Mouse (Mus musculus): ENCODE results near the gene Nkx6-1.

Nkx6-1 gene

GRCm38 (mm10) chr5:101664945-101665615 lies at the start of gene Nkx6-1:
Gene Nkx6-1, minus strand, starts transcription at chr5:101664996.
- peak; percentile 15 to 38 for DNase-seq (ENCODE audit: low spot score in 2 of 2)

GRCm38 (mm10) chr5:101713064-101713613 lies 48.3 kb upstream of the Nkx6-1 start:
- DNase-seq (ENCODE audit: low spot score in 2 of 2) = no peak

GRCm38 (mm10) chr5:101703374-101704260 lies 38.8 kb upstream of the Nkx6-1 start:
- DNase-seq (ENCODE audit: low spot score in 2 of 2) = no peak

DNA sequence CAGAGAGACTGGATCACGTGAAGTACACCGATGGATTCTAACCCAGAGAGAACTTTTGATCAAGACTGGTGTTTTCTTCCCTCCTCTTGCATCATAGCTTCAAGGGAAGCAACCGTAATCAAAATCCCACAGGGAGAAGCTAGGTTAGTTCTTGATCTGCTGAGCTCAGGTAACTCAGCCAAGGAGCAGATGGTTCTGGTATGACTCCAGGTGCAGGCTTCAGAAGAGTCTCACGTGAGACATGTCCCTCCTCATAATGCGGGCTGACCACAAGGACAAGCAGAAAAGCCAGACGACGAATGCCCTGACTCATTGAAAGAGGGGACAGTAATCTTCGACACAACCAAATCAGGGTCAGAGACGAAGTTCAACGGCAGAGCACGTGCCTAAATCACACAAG lies 37.8 kb upstream of the Nkx6-1 start:
- DNase-seq (ENCODE audit: low spot score in 2 of 2) = no peak

DNA sequence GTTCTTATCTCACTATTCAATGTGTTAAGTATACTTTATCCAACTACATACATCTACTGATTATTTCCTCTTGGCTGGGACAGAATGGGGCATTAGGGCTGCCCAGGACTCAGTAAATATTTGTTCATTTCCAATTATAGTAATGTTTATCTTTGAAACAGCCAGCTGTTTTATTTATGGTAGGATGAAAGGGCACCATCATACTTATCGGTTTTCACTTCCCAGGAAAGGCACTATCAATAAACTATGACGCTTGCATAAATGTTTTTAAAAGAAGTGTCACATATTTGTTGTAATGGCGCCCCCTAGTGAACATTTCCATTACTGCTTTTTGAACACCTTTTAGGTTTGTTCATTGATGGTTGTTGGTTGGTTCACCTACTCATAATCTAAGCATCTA lies 35.8 kb upstream of the Nkx6-1 start:
- DNase-seq (ENCODE audit: low spot score in 2 of 2) = peak in 1 of 2 experiments; percentile 12

- DNase-seq (ENCODE audit: low spot score in 2 of 2) = no peak
Observed at GRCm38 (mm10) chr5:101688581-101688980, 23.8 kb upstream of the Nkx6-1 start.

DNA sequence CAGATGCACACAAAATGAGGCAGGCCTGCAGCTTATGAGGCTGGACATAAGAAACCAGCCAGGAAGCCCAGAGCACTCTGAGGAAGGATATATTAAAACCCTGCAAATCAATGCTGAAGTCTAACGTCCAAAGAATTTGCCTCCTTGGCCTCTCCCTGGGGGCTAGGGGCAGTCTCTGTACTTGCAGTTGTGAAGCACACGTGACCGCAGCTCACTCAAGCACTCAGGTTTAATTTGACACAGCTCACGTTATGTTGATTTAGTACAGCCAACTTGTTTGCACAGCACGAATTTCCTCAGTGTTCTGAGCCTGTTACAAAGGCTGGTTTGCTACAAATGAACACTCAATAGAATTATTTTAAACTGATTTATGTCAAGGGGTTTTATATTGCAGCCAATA lies 18.5 kb upstream of the Nkx6-1 start:
- DNase-seq (ENCODE audit: low spot score in 2 of 2) = no peak

GRCm38 (mm10) chr5:101680338-101680737 lies 15.5 kb upstream of the Nkx6-1 start:
- DNase-seq (ENCODE audit: low spot score in 2 of 2) = no peak

- DNase-seq (ENCODE audit: low spot score in 2 of 2) = no peak
Observed at GRCm38 (mm10) chr5:101669381-101669780, 4.6 kb upstream of the Nkx6-1 start.

- DNase-seq (ENCODE audit: low spot score in 2 of 2) = no peak
Observed at GRCm38 (mm10) chr5:101668475-101668874, 3.7 kb upstream of the Nkx6-1 start.

GRCm38 (mm10) chr5:101668028-101668427 lies 3.2 kb upstream of the Nkx6-1 start:
- no peak for DNase-seq (ENCODE audit: low spot score in 2 of 2)

GRCm38 (mm10) chr5:101667263-101667990 lies 2.6 kb upstream of the Nkx6-1 start:
- DNase-seq (ENCODE audit: low spot score in 2 of 2) = no peak

DNA sequence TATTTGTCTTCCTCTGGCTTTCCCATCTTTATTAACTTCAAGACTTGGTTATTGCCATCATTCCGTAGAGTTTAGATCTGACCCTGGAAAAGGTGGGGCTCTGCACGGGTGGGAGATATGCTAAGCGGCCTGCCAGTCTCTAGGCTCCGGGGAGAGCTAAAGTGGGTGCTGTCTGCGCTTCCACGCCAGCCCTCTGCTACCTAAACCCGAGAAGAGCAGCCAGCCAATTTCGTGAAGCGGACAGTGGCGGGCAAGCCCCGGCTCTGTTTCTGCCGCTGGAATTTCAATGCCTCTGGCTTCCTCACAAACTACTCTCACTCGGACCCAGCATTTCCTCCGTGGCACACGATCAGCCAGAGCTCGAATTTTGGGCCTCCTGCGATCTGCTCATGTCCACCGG lies 1.9 kb upstream of the Nkx6-1 start:
- DNase-seq (ENCODE audit: low spot score in 2 of 2) = no peak

- no peak for DNase-seq (ENCODE audit: low spot score in 2 of 2)
Observed at GRCm38 (mm10) chr5:101666091-101666490, 1.3 kb upstream of the Nkx6-1 start.

GRCm38 (mm10) chr5:101664423-101664921 lies 324 bp downstream of the Nkx6-1 start:
- no peak for DNase-seq (ENCODE audit: low spot score in 2 of 2)

DNA sequence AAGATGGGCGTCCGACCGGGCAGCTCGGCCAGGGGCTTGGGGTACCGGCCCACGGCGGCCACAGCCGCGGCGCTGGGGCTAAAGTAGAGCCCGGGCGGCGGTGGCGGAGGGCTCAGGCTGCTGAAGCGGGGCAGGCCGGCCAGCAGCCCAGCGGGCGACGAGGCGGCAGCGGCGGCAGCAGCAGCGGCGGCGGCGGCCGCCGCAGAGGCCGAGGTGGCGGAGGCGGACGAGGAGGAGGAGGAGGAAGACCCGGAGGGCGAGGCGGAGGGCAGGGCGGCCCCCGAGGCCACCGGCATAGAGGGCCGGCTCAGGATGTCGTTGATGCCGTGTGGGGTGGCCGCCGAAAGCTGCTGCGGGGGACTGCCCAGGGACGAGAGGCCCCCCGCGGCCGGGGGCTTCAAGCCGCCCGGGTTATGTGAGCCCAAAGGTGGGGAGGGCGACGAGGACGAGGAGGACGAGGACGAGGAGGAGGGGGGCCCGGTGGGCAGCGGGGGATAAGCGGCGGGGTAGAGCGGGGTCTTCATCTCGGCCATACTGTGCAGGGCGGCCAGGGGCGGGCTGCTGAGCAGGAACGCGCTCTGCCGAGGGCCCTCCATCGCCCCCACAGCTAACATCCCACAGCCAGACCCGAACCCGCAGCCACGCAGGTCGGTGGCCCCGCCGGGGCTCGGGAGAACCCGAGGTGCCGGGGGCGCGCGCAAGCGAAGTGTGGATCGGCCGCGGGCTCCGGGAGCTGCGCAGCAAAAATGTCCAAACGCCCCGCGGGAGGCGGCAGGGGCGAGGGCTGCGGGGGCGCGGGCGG lies 974 bp downstream of the Nkx6-1 start:
- no peak for DNase-seq (ENCODE audit: low spot score in 2 of 2)

DNA sequence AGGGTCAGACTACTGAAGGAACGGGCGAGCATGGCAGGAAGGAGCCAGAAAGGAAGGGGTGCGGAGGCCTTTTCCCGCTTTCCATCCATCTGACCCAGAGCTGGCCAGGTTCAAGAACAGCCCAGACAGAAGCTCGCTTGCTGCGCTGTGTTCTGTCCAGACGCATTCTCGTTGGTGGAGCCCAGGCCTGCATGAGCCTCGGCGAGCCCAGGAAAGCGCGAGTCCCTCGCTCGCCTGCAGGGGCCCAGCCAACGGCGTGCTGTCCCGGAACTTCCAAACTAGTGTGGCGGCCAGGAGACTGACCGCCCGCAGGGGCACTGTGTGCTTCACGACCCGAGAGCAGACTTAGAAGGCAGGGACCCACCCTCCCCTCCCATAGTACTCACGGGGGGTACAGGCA lies 1.6 kb downstream of the Nkx6-1 start:
- DNase-seq (ENCODE audit: low spot score in 2 of 2) = no peak

- no peak for DNase-seq (ENCODE audit: low spot score in 2 of 2)
Observed at GRCm38 (mm10) chr5:101662485-101662884, 2.3 kb downstream of the Nkx6-1 start.

DNA sequence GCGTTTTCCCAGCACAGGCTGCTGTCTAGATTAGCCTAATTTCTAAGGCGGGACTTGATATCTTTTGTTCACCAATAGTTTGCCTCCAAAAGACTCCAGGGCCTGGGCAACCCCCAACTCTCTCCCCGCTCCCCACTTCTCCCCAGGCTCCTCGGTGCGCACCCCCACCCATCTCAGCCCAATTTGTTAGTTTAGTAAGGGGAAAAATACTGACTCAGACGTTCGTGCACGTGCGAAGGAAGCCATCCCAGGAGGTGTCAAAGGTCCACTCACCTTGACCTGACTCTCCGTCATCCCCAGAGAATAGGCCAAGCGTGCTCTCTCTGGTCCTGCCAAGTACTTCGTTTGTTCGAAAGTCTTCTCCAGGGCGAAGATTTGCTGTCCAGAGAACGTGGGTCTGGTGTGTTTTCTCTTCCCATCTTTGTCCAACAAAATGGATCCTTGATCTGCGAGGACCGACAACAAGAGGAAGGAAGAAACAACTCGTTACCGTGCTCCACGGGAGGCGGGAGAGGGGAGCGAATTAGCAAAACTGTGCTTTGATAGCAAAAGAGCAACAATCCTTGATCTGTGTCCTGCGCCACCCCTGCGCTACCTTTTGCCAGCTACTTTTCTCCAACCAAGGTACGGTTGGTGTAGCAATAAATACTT lies 3.1 kb downstream of the Nkx6-1 start:
- DNase-seq (ENCODE audit: low spot score in 2 of 2) = no peak

- DNase-seq (ENCODE audit: low spot score in 2 of 2) = no peak
Observed at GRCm38 (mm10) chr5:101660666-101661065, 4.1 kb downstream of the Nkx6-1 start.

Data from heart, adult 9 months (tissue).